Mouse (Mus musculus) hindlimb bud, embryonic 11.5 days (tissue): ENCODE measurements around the gene Pld4.

ENCODE experiments used
- DNase-seq: peaks from one replicate; pipeline ENCODE4 v3.0.0-alpha.2; 2012; ENCODE audit warnings: low read depth, low spot score; ENCODE audit errors: extremely low spot score

Pld4 gene

GRCm38 (mm10) chr12:112737761-112738160 lies 22.7 kb upstream of the Pld4 start:
- no peak for DNase-seq

- no peak for DNase-seq
Observed at GRCm38 (mm10) chr12:112738281-112739022, 22.0 kb upstream of the Pld4 start.

- no peak for DNase-seq
Observed at GRCm38 (mm10) chr12:112739023-112739568, 21.4 kb upstream of the Pld4 start.

- DNase-seq, result no peak
Observed at GRCm38 (mm10) chr12:112742768-112743167, 17.7 kb upstream of the Pld4 start.

GRCm38 (mm10) chr12:112743168-112743975 lies 17.1 kb upstream of the Pld4 start:
- no peak for DNase-seq

- no peak for DNase-seq
Observed at GRCm38 (mm10) chr12:112744211-112744610, 16.2 kb upstream of the Pld4 start.

- DNase-seq, result no peak
Observed at GRCm38 (mm10) chr12:112744891-112745580, 15.4 kb upstream of the Pld4 start.

- no peak for DNase-seq
Observed at GRCm38 (mm10) chr12:112745716-112746115, 14.7 kb upstream of the Pld4 start.

GRCm38 (mm10) chr12:112746461-112746807 lies 14.0 kb upstream of the Pld4 start:
- no peak for DNase-seq

- peak; percentile 62 for DNase-seq
Observed at GRCm38 (mm10) chr12:112746808-112747605, 13.4 kb upstream of the Pld4 start.

- DNase-seq, result no peak
Observed at GRCm38 (mm10) chr12:112747606-112747970, 12.9 kb upstream of the Pld4 start.

- DNase-seq, result no peak
Observed at GRCm38 (mm10) chr12:112750976-112751375, 9.5 kb upstream of the Pld4 start.

- no peak for DNase-seq
Observed at GRCm38 (mm10) chr12:112752399-112752798, 8.1 kb upstream of the Pld4 start.

- no peak for DNase-seq
Observed at GRCm38 (mm10) chr12:112755900-112756299, 4.6 kb upstream of the Pld4 start.

GRCm38 (mm10) chr12:112757896-112758295 lies 2.6 kb upstream of the Pld4 start:
- no peak for DNase-seq

- no peak for DNase-seq
Observed at GRCm38 (mm10) chr12:112759471-112759870, 984 bp upstream of the Pld4 start.

- no peak for DNase-seq
Observed at GRCm38 (mm10) chr12:112761411-112761810, 956 bp downstream of the Pld4 start.

GRCm38 (mm10) chr12:112762018-112762417 lies 1.6 kb downstream of the Pld4 start:
- no peak for DNase-seq

GRCm38 (mm10) chr12:112763176-112763575 lies 2.7 kb downstream of the Pld4 start:
- no peak for DNase-seq

- no peak for DNase-seq
Observed at GRCm38 (mm10) chr12:112764141-112764540, 3.7 kb downstream of the Pld4 start.

- DNase-seq, result no peak
Observed at GRCm38 (mm10) chr12:112764991-112765390, 4.5 kb downstream of the Pld4 start.
